Mouse (Mus musculus) layer of hippocampus, adult 9-10 months (tissue): Measurements from ENCODE around the gene Krtdap.
A peak's percentile ranks its signal among the peaks of the same experiment; 100 is the strongest.
"Not testable (repeated sequence)": the region's sequence is repeated elsewhere in the genome, so short reads cannot be mapped to it uniquely, and the experiment has no call there.

Experiments used
- DNase-seq: peaks from one replicate; pipeline ENCODE4 v3.0.0; 2022; ENCODE audit warnings: low spot score

Gene Krtdap

GRCm38 (mm10) chr7:30790141-30790540, 2.4 kb downstream of the Krtdap start:
- DNase-seq, result peak; percentile 24

GRCm38 (mm10) chr7:30791921-30792320, 4.2 kb downstream of the Krtdap start:
- no peak for DNase-seq

GRCm38 (mm10) chr7:30794921-30795320, 7.2 kb downstream of the Krtdap start:
- no peak for DNase-seq

- no peak for DNase-seq
These were observed 9.1 kb downstream of the Krtdap start for GRCm38 (mm10) chr7:30796790-30797189.

- DNase-seq, result no peak
These were observed 13.0 kb downstream of the Krtdap start for GRCm38 (mm10) chr7:30800653-30801052.

GRCm38 (mm10) chr7:30803256-30803655, 15.6 kb downstream of the Krtdap start:
- no peak for DNase-seq

GRCm38 (mm10) chr7:30804026-30804715, 16.5 kb downstream of the Krtdap start:
- DNase-seq, result no peak

- DNase-seq, result no peak
These were observed 18.2 kb downstream of the Krtdap start for GRCm38 (mm10) chr7:30805924-30806323.

GRCm38 (mm10) chr7:30810319-30810718, 22.6 kb downstream of the Krtdap start:
- DNase-seq, result no peak

- DNase-seq, result no peak
These were observed 24.1 kb downstream of the Krtdap start for GRCm38 (mm10) chr7:30811757-30812290.

GRCm38 (mm10) chr7:30812291-30812807, 24.7 kb downstream of the Krtdap start:
- peak; percentile 11 for DNase-seq

GRCm38 (mm10) chr7:30820131-30820530, 32.4 kb downstream of the Krtdap start:
- DNase-seq, result no peak

- no peak for DNase-seq
These were observed 33.3 kb downstream of the Krtdap start for GRCm38 (mm10) chr7:30820854-30821445.

GRCm38 (mm10) chr7:30821532-30821931, 33.8 kb downstream of the Krtdap start:
- DNase-seq, result no peak

- no peak for DNase-seq
These were observed 36.0 kb downstream of the Krtdap start, which contains the start of gene Ffar2 for GRCm38 (mm10) chr7:30823675-30824074. TSS of gene Ffar2 (minus strand) at chr7:30823775.

GRCm38 (mm10) chr7:30824306-30824705, 36.6 kb downstream of the Krtdap start:
- no peak for DNase-seq

GRCm38 (mm10) chr7:30826660-30827059, 39.0 kb downstream of the Krtdap start:
- DNase-seq, result no peak

GRCm38 (mm10) chr7:30828871-30829270, 41.2 kb downstream of the Krtdap start:
- DNase-seq, result not testable (repeated sequence)

GRCm38 (mm10) chr7:30829428-30829827, 41.7 kb downstream of the Krtdap start:
- no peak for DNase-seq

- DNase-seq, result no peak
These were observed 44.6 kb downstream of the Krtdap start for GRCm38 (mm10) chr7:30832261-30832660.

GRCm38 (mm10) chr7:30832684-30833083, 45.0 kb downstream of the Krtdap start:
- DNase-seq, result not testable (repeated sequence)

- no peak for DNase-seq
These were observed 49.6 kb downstream of the Krtdap start for GRCm38 (mm10) chr7:30837277-30837676.

GRCm38 (mm10) chr7:30840306-30840705, 52.6 kb downstream of the Krtdap start:
- no peak for DNase-seq
